Mouse (Mus musculus): ENCODE measurements around the gene 9430007A20Rik. TPM values are rescaled to one million over a fixed set of nuclear protein-coding genes. Genes with fewer than 3 reads are reported as not detected.

9430007A20Rik gene
- not detected in 4 replicates for total RNA-seq (2023; ENCODE audit: inconsistent age)

GRCm38 (mm10) chr4:144519522-144519921 is at the start of gene 9430007A20Rik:
Gene 9430007A20Rik (plus strand): TSS chr4:144519822.

GRCm38 (mm10) chr4:144565034-144565433 is 45.4 kb downstream of the 9430007A20Rik start, which contains the start of gene Gm13124:
Gene Gm13124 (minus strand): TSS chr4:144565134.

Other genes with a start within 250 kb of the 9430007A20Rik start
- gene Pramel5, start 239.3 kb upstream of the 9430007A20Rik start, total RNA-seq (2023; ENCODE audit: inconsistent age): not detected in 4 replicates
- not detected in 4 replicates for gene Gm13128, start 189.6 kb upstream of the 9430007A20Rik start, total RNA-seq (2023; ENCODE audit: inconsistent age)
- not detected in 4 replicates for gene Gm13119, start 161.9 kb upstream of the 9430007A20Rik start, total RNA-seq (2023; ENCODE audit: inconsistent age)
- gene Pramef20, start 141.9 kb upstream of the 9430007A20Rik start, total RNA-seq (2023; ENCODE audit: inconsistent age): not detected in 4 replicates
- not detected in 4 replicates for gene Pramef12, start 111.4 kb upstream of the 9430007A20Rik start, total RNA-seq (2023; ENCODE audit: inconsistent age)
- not detected in 4 replicates for gene 1700012P22Rik, start 81.0 kb upstream of the 9430007A20Rik start, total RNA-seq (2023; ENCODE audit: inconsistent age)
- not detected in 4 replicates for gene Gm9944, start 66.5 kb upstream of the 9430007A20Rik start, total RNA-seq (2023; ENCODE audit: inconsistent age)
- not detected in 4 replicates for gene Aadacl3, start 56.1 kb upstream of the 9430007A20Rik start, total RNA-seq (2023; ENCODE audit: inconsistent age)
- not detected in 4 replicates for gene Gm13124, start 45.3 kb downstream of the 9430007A20Rik start, total RNA-seq (2023; ENCODE audit: inconsistent age)
- gene Aadacl4, start 93.9 kb downstream of the 9430007A20Rik start, total RNA-seq (2023; ENCODE audit: inconsistent age): not detected in 4 replicates
- gene Gm436, start 166.5 kb downstream of the 9430007A20Rik start, total RNA-seq (2023; ENCODE audit: inconsistent age): not detected in 4 replicates
- gene Gm13178, start 201.6 kb downstream of the 9430007A20Rik start, total RNA-seq (2023; ENCODE audit: inconsistent age): not detected in 4 replicates

Data from B cell, adult (primary cell).